Mouse (Mus musculus) retina, postnatal 1 day (tissue): ENCODE results near the gene Gm42878.

ENCODE experiments used
- DNase-seq: peaks from one replicate; pipeline ENCODE4 v3.0.0-alpha.2; 2012

Gm42878 gene

GRCm38 (mm10) chr5:121544910-121545792 is at the start of gene Gm42878, which contains the start of gene Adam1a:
Gene Gm42878, minus strand, starts transcription at chr5:121545482.
Gene Adam1a, minus strand, starts transcription at chr5:121545482.
- peak; percentile 62 for DNase-seq

GRCm38 (mm10) chr5:121594714-121595313 is 49.5 kb upstream of the Gm42878 start:
- DNase-seq: no peak

- DNase-seq: peak; percentile 89
Measured at GRCm38 (mm10) chr5:121593451-121594401, 48.4 kb upstream of the Gm42878 start, which contains the start of gene Aldh2. Gene Aldh2, minus strand, starts transcription at chr5:121593824.

GRCm38 (mm10) chr5:121592816-121593407 is 47.6 kb upstream of the Gm42878 start:
- DNase-seq: peak; percentile 4

GRCm38 (mm10) chr5:121592064-121592815 is 47.0 kb upstream of the Gm42878 start:
- no peak for DNase-seq

GRCm38 (mm10) chr5:121591417-121592063 is 46.3 kb upstream of the Gm42878 start:
- no peak for DNase-seq

- no peak for DNase-seq
Measured at GRCm38 (mm10) chr5:121589928-121590327, 44.6 kb upstream of the Gm42878 start.

GRCm38 (mm10) chr5:121586400-121587039 is 41.2 kb upstream of the Gm42878 start:
- DNase-seq: no peak

GRCm38 (mm10) chr5:121585699-121586098 is 40.4 kb upstream of the Gm42878 start:
- DNase-seq: no peak

GRCm38 (mm10) chr5:121585005-121585404 is 39.7 kb upstream of the Gm42878 start:
- no peak for DNase-seq

- DNase-seq: peak; percentile 31
Measured at GRCm38 (mm10) chr5:121583765-121584501, 38.7 kb upstream of the Gm42878 start.

GRCm38 (mm10) chr5:121581945-121582344 is 36.7 kb upstream of the Gm42878 start:
- no peak for DNase-seq

GRCm38 (mm10) chr5:121576927-121577488 is 31.7 kb upstream of the Gm42878 start:
- DNase-seq: no peak

- no peak for DNase-seq
Measured at GRCm38 (mm10) chr5:121575867-121576266, 30.6 kb upstream of the Gm42878 start.

- no peak for DNase-seq
Measured at GRCm38 (mm10) chr5:121574145-121574544, 28.9 kb upstream of the Gm42878 start.

GRCm38 (mm10) chr5:121570787-121571186 is 25.5 kb upstream of the Gm42878 start:
- no peak for DNase-seq

- DNase-seq: no peak
Measured at GRCm38 (mm10) chr5:121569881-121570420, 24.7 kb upstream of the Gm42878 start.

GRCm38 (mm10) chr5:121566035-121566681 is 20.9 kb upstream of the Gm42878 start:
- DNase-seq: no peak

- peak; percentile 89 for DNase-seq
Measured at GRCm38 (mm10) chr5:121564468-121564895, 19.2 kb upstream of the Gm42878 start.
